Mouse (Mus musculus): ENCODE results near the gene Uck1.

The Uck1 gene

DNA sequence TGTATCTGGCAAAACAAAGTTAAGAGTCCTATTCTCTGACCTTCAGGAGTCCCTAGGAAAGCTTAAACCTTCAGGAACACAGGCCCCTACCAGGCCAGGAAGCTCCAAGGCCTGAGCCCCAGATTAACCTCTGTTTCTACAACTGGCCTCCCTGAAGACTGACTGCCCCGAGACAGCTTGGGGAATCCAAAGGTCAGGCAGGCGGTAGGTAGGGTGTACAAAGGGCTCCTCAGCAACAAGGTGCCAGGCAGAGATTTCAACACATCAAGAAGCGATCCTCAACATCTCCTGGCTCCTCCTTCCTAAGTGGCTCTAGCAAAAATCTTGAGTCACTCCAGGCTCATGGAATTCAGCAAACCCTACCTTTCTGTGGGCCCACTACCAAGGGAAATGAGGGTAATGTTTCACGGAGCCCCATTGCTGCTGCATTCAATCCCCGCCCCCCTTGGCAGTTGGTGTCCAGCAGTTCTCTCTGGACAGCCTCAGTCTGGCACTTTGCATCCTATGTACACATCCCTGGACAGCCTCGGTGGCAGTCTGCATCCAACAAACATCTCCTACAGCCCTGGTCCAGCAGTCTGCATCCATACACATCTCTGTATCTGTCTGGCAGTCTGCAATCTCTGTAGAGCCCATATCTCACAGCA lies 949 bp downstream of the Uck1 start:
- DNase-seq (ENCODE audit: low spot score), result no peak

DNA sequence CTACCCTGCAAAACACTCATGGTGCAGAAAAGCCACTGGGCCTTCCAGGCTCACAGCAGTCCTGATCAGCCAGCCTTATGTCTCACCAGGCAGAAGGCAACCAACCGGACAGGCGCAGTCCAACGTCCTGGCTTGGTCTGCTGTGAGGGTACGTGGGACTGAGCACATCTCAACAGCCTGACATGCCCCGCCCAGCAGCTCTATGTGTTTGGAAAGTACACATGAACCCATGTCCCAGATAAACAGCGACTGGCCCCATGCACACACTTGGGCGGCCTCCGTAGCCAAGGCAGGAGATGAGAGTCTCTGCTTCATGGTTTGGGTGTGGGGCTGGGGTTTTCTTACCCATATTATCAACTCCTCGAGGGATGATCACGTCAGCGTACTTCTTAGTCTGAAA lies 3.7 kb downstream of the Uck1 start:
- no peak for DNase-seq (ENCODE audit: low spot score)

DNA sequence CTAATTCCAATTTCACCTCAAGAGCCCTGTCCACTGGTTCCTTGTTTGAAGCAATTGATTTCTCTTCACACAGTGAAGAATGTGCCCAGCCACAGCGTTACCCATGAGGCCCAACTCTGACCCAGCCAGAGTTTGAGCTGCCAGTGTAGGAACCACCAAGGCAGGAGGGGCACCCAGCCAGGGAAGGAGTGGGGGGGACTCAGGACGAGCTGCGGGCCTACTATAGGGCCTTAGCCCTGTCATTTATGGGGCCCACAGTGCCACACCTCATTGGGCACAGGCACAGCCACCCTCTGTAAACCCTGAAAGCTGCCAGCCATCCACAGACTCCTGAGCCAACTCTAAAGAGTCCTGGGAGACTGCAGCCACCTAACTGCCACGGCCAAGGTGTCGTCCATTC lies 5.4 kb downstream of the Uck1 start:
- no peak for DNase-seq (ENCODE audit: low spot score)

DNA sequence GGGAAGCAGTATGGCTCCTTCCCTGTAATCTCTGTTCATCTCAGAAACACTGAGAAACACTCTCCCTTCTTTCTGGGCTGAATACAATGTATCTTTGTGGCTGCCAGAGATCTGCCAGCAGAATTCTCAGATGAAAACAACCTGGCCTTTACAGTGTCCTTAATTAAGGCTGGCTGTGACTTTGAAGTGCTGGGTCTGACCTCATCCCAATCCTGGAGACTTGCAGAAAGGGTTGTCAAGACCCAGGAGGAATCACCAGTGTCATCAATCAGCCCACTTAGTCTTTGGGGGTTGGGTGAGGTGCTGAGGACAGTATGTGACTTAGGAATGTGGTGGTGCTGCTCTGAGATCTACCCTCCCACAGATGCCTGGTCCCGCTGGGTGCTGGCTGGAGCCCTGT lies 6.6 kb downstream of the Uck1 start:
- no peak for DNase-seq (ENCODE audit: low spot score)

DNA sequence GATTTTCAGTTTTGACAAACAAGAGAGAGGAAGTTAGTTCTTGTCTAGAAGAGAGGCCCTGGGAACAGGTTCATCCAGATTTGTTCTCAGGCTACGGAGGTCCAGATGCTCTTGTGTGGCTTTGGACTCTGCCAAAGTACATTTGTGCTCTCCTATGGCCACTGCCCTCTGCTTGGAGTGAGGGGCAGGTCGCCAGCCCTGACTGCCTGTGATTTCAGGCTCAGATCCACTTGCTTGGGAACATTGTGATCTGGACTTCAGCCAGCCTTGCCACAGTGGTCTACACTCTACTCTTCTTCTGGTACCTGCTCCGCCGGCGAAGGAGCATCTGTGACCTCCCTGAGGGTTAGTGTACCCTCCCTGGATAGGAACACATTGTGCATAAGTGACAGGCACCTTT lies 7.3 kb downstream of the Uck1 start:
- no peak for DNase-seq (ENCODE audit: low spot score)

DNA sequence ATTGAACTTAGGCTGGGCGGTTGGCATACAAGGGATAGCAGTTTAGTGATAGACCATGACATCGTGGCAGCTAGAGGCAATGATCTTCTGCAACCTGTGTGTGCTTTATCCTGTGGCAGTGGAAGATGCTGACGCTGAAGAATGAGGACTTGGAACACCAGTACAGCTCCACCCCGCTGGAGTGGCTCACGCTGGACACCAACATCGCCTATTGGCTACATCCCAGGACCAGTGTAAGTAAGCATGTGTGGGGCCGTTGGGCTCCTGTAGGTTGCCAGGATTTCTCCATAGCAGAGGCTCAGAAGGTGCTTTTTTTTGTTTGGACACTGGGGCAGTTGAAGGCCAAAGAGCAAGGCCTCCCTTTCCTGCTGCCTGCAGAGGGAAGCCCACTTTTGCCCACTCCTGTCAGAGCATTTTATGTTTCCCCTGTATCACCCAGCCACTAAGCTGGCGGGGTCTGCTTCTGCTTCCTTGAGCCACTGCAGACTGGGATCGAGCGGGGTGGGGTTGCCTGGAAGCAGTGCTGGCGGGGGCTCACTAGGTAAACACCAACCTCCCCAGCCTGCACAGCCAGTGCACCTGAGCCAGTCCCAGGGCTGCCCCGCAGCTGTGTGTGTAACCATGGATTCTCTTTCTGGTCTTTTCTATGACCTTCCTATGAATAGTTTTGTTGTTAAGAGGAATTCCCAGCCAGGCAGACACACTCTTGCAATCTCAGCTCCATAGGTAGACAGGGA lies 8.0 kb downstream of the Uck1 start:
- DNase-seq (ENCODE audit: low spot score), result no peak

DNA sequence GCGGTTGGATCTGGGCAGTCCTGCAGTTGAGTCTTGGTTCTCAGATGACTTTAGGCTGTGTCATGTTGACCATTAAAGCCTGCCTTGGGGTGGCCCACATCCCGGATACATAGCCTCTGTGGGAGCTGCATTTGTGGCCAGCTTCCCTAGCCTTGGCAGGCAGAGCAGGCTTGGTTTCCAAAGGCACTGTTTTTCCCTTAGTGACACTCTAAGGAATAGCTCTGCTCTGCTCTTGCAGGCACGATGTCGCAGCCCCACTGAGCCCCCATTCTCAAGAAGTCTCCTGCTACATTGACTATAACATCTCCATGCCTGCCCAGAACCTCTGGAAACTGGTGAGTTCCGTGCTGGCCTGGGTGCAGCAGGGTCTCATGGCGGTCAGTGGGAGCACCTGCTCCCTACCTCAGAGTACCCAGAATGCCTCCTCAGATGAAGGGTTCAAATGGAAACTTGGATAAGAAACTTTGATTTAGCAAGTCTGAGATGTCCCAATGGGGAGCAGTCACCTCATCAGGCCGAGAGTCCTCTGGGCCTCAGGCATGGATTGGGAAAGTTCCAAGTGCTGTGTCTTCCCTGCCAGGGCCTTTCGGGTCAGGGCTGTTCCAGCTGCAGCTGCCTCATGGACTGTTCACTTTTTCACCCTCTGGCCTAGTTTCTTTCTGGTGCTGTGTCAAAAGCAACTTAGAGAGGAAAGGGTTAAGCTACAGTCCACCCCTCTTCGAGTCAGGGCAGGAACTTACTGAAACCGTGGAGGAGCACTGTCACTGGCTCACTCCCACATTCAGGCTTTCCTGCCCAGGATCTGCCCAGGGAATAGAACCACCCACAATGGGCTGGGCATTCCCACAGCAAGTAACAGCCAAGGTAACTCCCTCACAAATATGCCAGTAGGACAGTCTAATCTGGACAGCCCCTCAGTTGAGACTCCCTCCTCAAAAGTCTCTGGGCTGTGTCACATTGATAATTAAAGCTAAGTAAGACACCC lies 11.3 kb downstream of the Uck1 start:
- no peak for DNase-seq (ENCODE audit: low spot score)

DNA sequence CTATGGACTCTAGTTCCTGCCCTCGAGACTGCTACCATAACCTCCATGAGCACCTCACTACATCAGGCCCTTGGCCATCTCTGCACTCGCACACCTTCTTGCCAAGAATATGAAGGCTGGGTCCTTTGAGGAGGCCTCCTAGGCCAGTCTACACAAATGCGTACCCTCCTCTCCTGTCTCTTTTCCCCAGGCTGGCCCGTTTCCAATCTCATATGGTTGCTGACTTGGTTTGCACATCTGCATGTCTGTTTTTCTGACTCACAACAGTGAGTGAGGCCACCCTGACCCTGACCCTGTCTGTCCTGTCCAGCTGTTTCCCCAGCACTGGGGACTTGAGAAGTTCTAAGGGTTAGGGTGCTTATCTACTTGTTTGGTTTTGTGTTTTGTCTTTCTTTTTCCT lies 13.2 kb downstream of the Uck1 start:
- DNase-seq (ENCODE audit: low spot score), result no peak

DNA sequence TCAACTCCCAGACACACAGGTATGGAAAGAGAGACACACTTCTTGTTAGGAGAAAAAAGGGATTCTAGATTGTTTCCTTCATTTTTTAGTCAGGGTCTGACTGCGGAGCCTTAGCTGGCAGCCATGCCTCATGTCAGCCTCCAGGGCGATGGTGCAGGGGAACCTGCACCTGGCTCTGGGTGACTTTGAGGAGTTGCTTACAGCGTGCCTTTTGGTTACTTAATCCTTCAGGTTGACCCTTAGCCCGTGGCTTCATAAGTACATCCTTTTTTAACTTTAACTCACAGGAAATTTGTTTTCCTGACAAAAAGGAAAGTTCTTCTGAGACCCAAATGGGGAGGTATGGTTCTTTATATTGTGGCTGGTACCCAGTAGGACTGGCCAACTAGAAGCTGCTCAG lies 17.0 kb downstream of the Uck1 start:
- DNase-seq (ENCODE audit: low spot score), result no peak

DNA sequence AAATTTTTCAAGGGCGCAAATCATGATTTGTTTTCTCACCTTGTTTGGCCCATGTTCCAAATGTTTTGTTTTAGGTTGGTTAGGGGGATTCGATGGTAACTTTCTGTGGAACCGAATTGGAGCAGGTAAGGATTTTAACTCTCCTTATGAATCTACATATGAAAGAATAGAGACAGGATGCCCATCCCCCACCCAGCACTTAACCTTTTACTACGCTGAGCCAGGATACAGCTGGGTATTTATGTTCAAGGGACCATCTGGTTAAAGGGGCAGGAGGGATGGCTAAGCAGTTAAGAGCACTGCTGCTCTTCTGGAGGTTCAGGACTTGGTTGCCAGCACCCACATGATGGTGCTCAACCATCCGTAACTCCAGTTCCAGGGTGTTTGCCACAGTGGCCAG lies 19.4 kb downstream of the Uck1 start:
- DNase-seq (ENCODE audit: low spot score), result no peak

DNA sequence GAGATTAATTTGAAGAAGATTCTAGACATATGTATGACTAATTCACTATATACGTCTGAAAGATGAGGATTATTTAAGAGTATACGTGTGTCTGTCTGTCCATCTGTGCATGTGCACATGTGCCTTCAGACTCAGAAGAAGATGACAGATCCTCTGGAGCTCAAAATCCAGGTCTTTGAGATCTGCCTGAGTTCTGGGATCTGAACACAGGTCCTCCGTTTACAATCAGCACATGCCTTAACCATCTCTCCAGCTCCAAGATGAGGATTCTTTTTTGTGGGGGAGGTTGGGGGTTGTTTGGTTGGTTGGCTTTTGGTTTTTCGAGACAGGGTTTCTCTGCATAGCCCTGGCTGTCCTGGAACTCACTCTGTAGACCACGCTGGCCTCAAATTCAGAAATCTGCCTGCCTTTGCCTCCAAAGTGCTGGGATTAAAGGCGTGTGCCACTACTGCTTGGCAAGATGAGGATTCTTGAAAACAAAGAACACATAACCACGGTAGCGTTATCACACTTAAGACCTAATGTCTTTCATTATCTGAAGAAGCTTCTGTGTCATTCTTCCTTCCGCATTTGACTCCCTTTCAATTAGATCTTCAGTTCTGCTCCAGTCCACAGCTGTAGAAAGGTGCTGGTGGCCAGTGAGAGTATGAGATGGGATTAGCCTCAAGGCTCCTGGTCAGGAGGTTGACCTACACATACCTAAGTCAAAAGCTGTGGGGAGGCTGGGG lies 21.1 kb downstream of the Uck1 start:
- no peak for DNase-seq (ENCODE audit: low spot score)

DNA sequence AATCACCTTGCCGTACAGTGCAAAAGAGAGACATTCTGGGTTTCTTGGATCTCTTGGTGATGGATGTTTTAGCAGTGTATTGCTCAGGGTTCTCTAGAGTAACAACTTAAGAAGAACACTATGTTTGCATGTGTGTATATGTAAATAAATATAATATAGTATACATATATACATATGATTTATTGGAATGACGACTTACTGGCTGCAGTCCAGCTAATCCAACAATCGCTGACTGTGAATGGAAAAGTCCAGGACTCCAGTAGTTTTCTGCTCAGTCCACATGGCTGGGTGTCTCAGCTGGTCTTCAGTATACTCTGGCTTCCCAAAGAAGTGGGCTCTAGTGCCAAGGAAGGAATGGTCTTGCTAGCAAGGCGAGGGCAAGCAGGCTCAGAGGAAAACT lies 22.4 kb downstream of the Uck1 start:
- no peak for DNase-seq (ENCODE audit: low spot score)

DNA sequence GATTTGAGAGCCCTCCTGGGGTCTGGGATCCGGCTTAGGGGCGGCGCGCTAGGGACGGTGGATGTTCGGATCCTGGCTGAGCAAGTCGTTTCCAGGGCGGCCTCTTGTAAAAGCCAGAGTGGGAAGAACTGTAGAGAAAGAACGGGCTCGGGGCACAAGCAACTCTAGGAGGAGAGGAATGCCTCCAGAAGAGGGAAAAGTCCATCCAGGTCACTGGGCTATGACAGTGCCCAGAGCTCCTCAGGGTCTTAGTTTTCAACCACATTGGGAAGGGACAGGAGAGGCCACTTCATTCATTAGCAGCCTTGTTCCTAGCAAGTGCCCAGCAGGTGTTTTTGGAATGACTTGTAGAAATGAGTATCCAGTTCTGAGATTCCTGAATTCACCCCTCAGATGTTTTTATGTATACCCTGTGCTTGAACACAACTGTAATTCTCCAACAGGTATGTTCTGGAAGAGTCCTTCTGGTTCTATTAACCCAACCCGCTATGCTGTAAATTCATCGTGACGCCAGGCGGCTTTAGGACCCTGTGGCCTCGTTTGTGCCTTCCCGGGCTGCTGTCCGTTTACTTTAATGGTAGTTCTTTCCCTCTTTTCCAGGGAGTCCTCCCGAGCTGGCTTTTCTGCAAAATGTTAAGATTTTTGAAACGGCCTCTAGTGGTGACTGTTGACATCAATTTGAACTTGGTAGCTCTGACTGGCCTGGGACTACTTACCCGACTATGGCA lies 23.0 kb downstream of the Uck1 start:
- DNase-seq (ENCODE audit: low spot score), result peak; percentile 63

DNA sequence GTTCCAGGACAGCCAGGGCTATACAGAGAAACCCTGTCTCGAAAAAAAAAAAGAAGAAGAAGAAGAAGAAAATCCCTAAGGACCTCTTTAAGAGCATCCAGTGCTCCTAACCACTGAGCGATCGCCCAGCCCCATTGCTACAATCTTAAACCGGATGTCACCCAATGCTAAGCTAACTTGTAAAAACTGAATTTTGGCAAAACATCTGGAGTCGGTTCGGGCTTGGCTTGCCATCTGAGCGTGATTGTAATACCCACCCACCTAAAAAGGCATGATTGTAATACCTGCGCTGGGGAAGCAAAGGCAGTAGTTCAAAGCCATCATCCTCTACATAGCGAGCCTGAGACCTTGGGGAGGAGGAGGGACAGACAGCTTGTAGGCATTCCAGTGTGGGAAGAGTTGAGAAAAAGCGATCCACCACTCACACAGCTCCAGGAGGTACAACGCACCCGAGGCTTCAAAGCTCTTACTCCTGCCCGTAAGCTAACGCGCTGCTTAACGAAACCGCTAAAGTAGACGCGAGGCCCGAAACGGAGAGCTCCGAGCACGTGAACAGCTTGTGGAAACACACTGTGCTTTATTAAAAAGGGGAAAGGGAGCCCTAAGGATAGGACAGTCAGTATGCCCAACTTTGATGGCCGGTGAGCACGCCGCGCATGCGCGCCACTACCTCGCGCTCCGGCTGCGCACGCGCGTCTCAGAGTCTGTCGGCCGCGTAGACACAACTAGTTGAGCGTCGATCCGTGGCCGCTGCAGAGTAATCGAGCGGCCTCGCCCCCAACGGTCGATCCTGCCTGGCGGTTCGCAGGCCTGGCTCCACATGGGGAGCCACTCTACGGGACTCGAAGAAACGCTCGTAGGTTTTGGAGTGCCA lies 23.8 kb downstream of the Uck1 start, which contains the start of gene Pomt1:
Gene Pomt1 (plus strand): TSS at position 705 of the 874 bp plus-strand sequence.
- DNase-seq (ENCODE audit: low spot score), result peak; percentile 98

DNA sequence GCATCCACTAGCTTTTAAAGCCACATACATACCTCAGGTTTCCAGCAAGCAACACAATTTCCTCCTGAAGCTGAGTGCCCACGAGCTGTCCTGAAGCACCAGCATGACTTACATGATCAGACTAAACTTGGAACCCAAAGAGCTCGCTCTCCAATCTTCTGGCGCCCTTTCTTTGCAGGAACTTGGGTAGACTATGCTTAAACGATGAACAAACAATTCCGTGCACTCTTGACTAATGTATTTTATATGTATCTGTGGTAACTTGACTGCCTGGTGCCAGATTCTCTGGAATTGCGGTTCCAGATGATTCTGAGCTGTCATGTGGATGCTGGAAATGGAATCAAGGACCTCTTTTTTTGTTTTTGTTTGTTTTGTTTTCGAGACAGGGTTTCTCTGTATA lies 24.5 kb downstream of the Uck1 start:
- no peak for DNase-seq (ENCODE audit: low spot score)

DNA sequence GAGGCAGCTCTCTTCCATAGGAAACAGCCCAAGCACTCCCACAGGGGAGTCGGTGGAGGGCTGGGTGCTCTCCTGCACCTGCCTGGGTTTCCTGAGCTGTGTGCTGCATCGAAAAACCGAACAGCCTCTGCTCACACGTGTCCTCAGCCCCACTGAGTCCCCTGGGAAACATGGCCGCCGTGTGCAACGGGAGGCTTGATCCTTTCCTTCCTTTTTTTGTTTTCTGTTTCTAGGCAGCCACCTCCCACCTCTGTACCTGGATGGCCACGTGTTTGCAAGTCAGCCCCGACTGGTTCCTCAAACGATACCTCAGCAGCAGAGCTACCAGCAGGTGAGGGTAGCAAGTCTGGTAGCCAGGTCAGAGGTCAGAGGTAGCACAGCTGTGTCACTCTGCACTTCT lies 37.9 kb downstream of the Uck1 start:
- no peak for DNase-seq (ENCODE audit: low spot score)

DNA sequence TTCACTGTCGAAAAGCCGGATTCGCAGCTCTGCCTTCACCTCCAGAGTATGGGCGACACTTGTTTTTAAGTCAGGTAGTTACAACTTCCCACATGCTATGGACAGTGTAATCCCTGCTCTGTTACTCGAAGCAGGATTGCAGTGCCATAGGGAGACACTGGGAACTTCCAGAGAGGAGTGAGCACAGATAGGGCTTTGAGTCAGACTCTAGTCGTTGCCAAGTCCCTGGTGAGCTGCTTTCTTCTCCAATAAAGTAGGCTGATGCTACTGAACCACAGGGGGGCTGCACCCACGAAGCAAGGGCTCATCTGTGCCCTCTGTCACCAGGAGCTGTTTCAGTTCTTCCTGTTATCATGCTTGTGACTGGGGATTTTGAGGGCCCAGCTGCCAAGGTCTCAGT lies 38.4 kb downstream of the Uck1 start:
- no peak for DNase-seq (ENCODE audit: low spot score)

DNA sequence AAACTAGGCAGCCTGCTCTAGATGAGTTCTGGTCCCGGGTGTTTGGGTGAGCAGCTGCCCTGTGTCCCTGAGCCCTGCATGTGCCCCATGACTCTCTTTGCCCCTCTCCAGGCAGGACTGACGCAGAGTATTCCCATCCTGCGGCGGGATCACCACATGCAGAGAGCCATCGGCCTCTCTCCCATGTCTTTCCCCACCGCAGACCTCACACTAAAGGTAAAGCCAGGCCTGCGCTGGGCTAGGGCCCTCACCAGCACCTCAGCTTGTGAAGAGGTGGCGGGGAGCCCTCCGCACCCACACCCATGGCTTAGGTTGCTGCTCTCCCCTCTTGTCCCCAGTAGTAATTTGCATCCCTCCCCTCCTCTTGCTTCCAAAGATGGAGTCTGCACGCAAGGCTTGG lies 39.0 kb downstream of the Uck1 start:
- DNase-seq (ENCODE audit: low spot score), result no peak

DNA sequence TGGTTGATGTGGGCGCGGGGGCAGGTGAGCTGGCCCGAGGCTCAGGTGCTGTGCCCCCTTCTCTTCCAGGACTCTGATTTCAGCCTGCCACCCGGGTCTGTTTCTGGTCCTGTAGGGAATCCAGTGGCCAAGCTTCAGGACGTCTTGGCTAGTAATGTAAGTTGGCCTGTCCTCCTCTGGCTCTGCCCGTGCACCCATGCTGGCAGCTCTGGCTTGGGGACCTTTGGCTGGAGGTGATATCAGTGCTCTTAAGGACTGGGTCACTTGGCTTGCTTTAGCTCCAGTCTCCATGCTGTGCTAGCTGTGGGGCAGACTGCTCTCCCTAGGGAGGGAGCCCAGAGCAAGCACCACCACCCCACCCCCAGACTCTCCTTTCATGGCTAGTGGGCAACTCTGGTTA lies 39.9 kb downstream of the Uck1 start:
- no peak for DNase-seq (ENCODE audit: low spot score)

DNA sequence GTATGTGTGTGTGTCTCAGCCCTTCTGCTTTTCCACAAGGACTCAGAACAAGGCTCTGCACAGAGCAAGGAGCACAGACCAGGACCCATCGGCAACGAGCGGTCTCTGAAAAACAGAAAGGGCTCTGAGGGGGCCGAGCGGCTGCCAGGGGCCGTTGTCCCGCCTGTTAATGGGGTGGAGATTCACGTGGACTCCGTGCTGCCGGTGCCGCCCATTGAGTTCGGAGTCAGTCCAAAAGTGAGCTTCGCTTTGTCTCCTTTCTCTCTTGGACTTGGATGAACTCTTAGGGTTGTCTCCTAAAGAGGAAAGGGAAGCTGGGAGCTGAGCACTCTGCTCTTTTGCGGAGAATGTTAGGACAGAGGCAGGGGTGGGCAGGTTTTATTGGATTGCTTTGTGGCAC lies 40.5 kb downstream of the Uck1 start:
- no peak for DNase-seq (ENCODE audit: low spot score)

Data from retina, embryonic 14.5 days (tissue).